Mouse (Mus musculus) G1E (cell line): ENCODE measurements around the gene Srms. TPM values are rescaled to one million over a fixed set of nuclear protein-coding genes. Genes with fewer than 3 reads are reported as not detected.

ENCODE experiments used
- ATAC-seq: 2 replicates; pipeline ENCODE4 v1.8.0; 2016; ENCODE audit warnings: mild to moderate bottlenecking; ENCODE audit not compliant: insufficient number of reproducible peaks, poor library complexity, low FRiP score, severe bottlenecking; ENCODE audit errors: extremely low read depth
- DNase-seq: peaks from one replicate; pipeline ENCODE4 v3.0.0; 2012; ENCODE audit warnings: low spot score
- H3K27me3 ChIP-seq: 2 replicates; pipeline ENCODE4 v1.6.1; 2012; ENCODE audit warnings: mild to moderate bottlenecking, low read length, inconsistent platforms; ENCODE audit not compliant: insufficient read depth
- H3K36me3 ChIP-seq: replicated peaks from 2 replicates; pipeline ENCODE3; 2012; ENCODE audit warnings: mild to moderate bottlenecking, inconsistent platforms
- H3K4me1 ChIP-seq: 2 replicates; pipeline ENCODE4 v1.6.1; 2012; ENCODE audit warnings: low read depth, low read length, inconsistent platforms, mixed read lengths; ENCODE audit not compliant: insufficient read depth
- H3K4me3 ChIP-seq: 2 replicates; pipeline ENCODE4 v1.5.1; 2012; ENCODE audit warnings: low read depth, mild to moderate bottlenecking, inconsistent platforms, low read length, moderate library complexity, mixed read lengths
- H3K9me3 ChIP-seq: replicated peaks from 2 replicates; pipeline ENCODE4 v1.6.1; 2012; ENCODE audit warnings: inconsistent platforms
- CTCF ChIP-seq: IDR thresholded peaks from 2 replicates; pipeline ENCODE4 v1.5.1; 2012; ENCODE audit warnings: low read depth, low read length, inconsistent platforms, mixed read lengths
- GATA1 ChIP-seq: IDR thresholded peaks from 2 replicates; pipeline ENCODE4 v1.6.1; 2012; ENCODE audit warnings: borderline replicate concordance, low read length, inconsistent platforms, mixed read lengths
- GATA2 ChIP-seq: IDR thresholded peaks from 2 replicates; pipeline ENCODE4 v1.6.1; 2012; ENCODE audit warnings: low read depth, low read length, inconsistent platforms, borderline replicate concordance
- POLR2AphosphoS5 ChIP-seq: IDR thresholded peaks from 2 replicates; pipeline ENCODE4 v1.6.1; 2012; ENCODE audit warnings: low read depth, low read length, inconsistent platforms; ENCODE audit not compliant: insufficient replicate concordance
- TAL1 ChIP-seq: conservative IDR thresholded peaks from 2 replicates; pipeline ENCODE4 v1.6.1; 2012; ENCODE audit warnings: low read depth, low read length, inconsistent platforms, mixed read lengths
- polyA plus RNA-seq: library from polyadenylated mRNA; stranded (reverse); fragments of >175 nt; gene quantifications from 2 replicates; pipeline ENCODE4 v1.2.3, GENCODE M21; 2012
- total RNA-seq, 2 experiments: library from RNA; stranded (forward) in 1 of 2; stranded (reverse) in 1 of 2; fragments of 200-1000 nt in 1 of 2; fragments of >200 nt in 1 of 2; fragmentation: Nextera tagmentation in 1 of 2; gene quantifications; 2 replicates each; pipeline ENCODE4 v1.2.3; 2014 to 2017

Gene Srms
- total and polyA plus RNA-seq, 3 experiments: 0.30 TPM; not detected in 2

- Histone ChIP-seq H3K4me1 (peaks cover 38% of the 10 kb centered on the region), H3K27me3 (no peaks in the 10 kb centered on the region), H3K36me3 (peaks cover 86% of the 10 kb centered on the region), H3K4me3 (no peak overlapping the region), H3K9me3 (no peaks in the 10 kb centered on the region)
- TF ChIP-seq POLR2AphosphoS5: no peak
- DNase-seq: no peak
- no peak for ATAC-seq
Observed at GRCm38 (mm10) chr2:181237251-181238014, 24.4 kb upstream of the Srms start.

- no peaks in the 10 kb centered on the region for H3K9me3 ChIP-seq
- ATAC-seq: no peak
- peaks cover 99% of the 10 kb centered on the region for H3K36me3 ChIP-seq
- no peak overlapping the region for H3K4me3 ChIP-seq
- DNase-seq: no peak
- TF ChIP-seq POLR2AphosphoS5 (no peak), CTCF (no peak), GATA2 (no peak), TAL1 (no peak), GATA1 (no peak)
- peaks cover 28% of the 10 kb centered on the region for H3K4me1 ChIP-seq
- no peaks in the 10 kb centered on the region for H3K27me3 ChIP-seq
Observed at GRCm38 (mm10) chr2:181235681-181236566, 22.9 kb upstream of the Srms start.

DNA sequence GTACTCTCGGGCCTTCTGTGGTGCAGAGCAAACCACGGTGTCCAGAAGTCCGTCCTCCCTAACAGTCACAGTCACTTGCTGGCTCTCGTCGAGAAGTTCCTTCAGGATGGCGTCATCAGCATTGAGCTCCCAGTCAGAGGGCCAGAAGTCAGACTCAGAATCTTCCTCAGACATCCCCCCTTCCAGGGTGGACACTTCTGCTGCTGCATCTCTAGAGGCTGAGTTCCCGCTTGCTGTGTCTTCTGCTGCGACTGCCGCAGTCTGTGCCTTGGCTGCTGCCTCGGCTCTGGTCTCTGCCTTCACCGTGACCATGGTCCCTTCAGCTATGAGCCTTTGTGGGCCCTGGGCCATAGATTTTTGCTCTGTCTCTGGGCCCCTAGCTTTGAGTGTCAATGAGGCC, 21.7 kb upstream of the Srms start:
- no peak for ATAC-seq
- no peaks in the 10 kb centered on the region for H3K27me3 ChIP-seq
- H3K9me3 ChIP-seq: no peaks in the 10 kb centered on the region
- peaks cover 99% of the 10 kb centered on the region for H3K36me3 ChIP-seq
- H3K4me1 ChIP-seq: peaks cover 15% of the 10 kb centered on the region
- TF ChIP-seq GATA2 (no peak), GATA1 (no peak), CTCF (no peak), POLR2AphosphoS5 (no peak), TAL1 (no peak)
- H3K4me3 ChIP-seq: no peak overlapping the region
- no peak for DNase-seq

- ATAC-seq (no peak), DNase-seq (no peak)
- Histone ChIP-seq H3K36me3 (peaks cover 100% of the 10 kb centered on the region), H3K27me3 (no peaks in the 10 kb centered on the region), H3K4me3 (no peak overlapping the region), H3K4me1 (0 out of 2 replicates have a peak, but pooled peaks cover 7% of the 10 kb centered on the region), H3K9me3 (no peaks in the 10 kb centered on the region)
- no peak for TF ChIP-seq TAL1
- no peak for TF ChIP-seq GATA1
- TF ChIP-seq CTCF: no peak
- no peak for TF ChIP-seq GATA2
- no peak for TF ChIP-seq POLR2AphosphoS5
Observed at GRCm38 (mm10) chr2:181233443-181233842, 20.5 kb upstream of the Srms start.

- no peaks in the 10 kb centered on the region for H3K9me3 ChIP-seq
- ATAC-seq (no peak), DNase-seq (no peak)
- no peak overlapping the region for H3K4me3 ChIP-seq
- H3K27me3 ChIP-seq: no peaks in the 10 kb centered on the region
- TF ChIP-seq POLR2AphosphoS5 (no peak), TAL1 (no peak), CTCF (no peak), GATA2 (no peak), GATA1 (no peak)
- H3K4me1 ChIP-seq: 0 out of 2 replicates have a peak, but pooled peaks cover 2% of the 10 kb centered on the region
- H3K36me3 ChIP-seq: peaks cover 100% of the 10 kb centered on the region
Observed at GRCm38 (mm10) chr2:181231171-181231570, 18.2 kb upstream of the Srms start.

DNA sequence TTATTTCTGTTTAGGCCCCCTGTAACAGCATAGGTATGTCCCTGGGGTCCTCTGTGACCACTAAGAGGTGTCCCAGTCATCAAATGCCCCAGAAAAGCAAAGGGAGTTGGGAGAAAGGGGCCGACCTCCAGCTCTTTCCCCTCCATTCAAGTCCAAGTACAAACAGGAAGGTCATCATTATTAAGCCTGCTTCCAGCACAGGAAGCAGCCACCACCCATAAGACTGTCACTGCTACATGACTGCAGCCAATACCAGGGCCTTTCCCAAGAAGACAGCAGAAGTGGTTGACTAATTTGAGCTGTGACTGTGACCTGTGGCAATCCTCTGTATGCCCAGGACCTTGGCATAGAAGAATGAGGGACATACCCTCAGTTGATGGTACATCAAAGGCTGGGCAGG, 15.3 kb upstream of the Srms start:
- DNase-seq: no peak
- Histone ChIP-seq H3K9me3 (no peaks in the 10 kb centered on the region), H3K27me3 (no peaks in the 10 kb centered on the region), H3K4me1 (0 out of 2 replicates have a peak, but pooled peaks cover 2% of the 10 kb centered on the region), H3K4me3 (no peak overlapping the region), H3K36me3 (peaks cover 71% of the 10 kb centered on the region)
- no peak for TF ChIP-seq GATA2
- no peak for TF ChIP-seq POLR2AphosphoS5
- no peak for TF ChIP-seq GATA1
- no peak for TF ChIP-seq CTCF
- TF ChIP-seq TAL1: no peak
- no peak for ATAC-seq
